Mouse (Mus musculus): ENCODE measurements around the gene Cbx7. TPM values are rescaled to one million over a fixed set of nuclear protein-coding genes. Genes with fewer than 3 reads are reported as not detected.

The Cbx7 gene
- total and polyA plus RNA-seq, 2 experiments: 4.0 to 10.1 TPM

GRCm38 (mm10) chr15:79939020-79939419 lies 31.9 kb downstream of the Cbx7 start:
- no peak overlapping the region for H3K27ac ChIP-seq (replicated peaks; ENCODE audit: insufficient read depth, low read depth, low read length)
- H3K4me3 ChIP-seq (ENCODE audit: insufficient read depth, low read depth, low read length): no peak overlapping the region
- no peaks in the 10 kb centered on the region for H3K79me2 ChIP-seq (ENCODE audit: control insufficient read depth, insufficient read depth, low read length)
- no peak overlapping the region for H3K9ac ChIP-seq (ENCODE audit: low read depth, low read length)
- H3K27me3 ChIP-seq (ENCODE audit: control insufficient read depth, insufficient read depth, low read length): no peaks in the 10 kb centered on the region
- TF ChIP-seq POLR2A (IDR thresholded peaks at IDR 0.05; ENCODE audit: extremely low read depth, insufficient read depth, low read length) (no peak), CTCF (IDR thresholded peaks at IDR 0.05; ENCODE audit: low read depth, low read length) (no peak)
- no peak for DNase-seq (ENCODE audit: extremely low read depth, low read depth, low spot score)
- no peaks in the 10 kb centered on the region for H3K4me1 ChIP-seq (ENCODE audit: control insufficient read depth, insufficient read depth, low read length)
- no peaks in the 10 kb centered on the region for H3K36me3 ChIP-seq (ENCODE audit: control insufficient read depth, insufficient read depth, low read length)
- 81% methylated on average over 12 of the region's 12 CpGs for WGBS

GRCm38 (mm10) chr15:79936374-79936751 lies 34.6 kb downstream of the Cbx7 start:
- no peaks in the 10 kb centered on the region for H3K79me2 ChIP-seq (ENCODE audit: control insufficient read depth, insufficient read depth, low read length)
- H3K27me3 ChIP-seq (ENCODE audit: control insufficient read depth, insufficient read depth, low read length): peaks cover 4% of the 10 kb centered on the region; the same call in 1 of the 2 replicates
- no peaks in the 10 kb centered on the region for H3K4me1 ChIP-seq (ENCODE audit: control insufficient read depth, insufficient read depth, low read length)
- no peak overlapping the region for H3K9ac ChIP-seq (ENCODE audit: low read depth, low read length)
- DNase-seq (ENCODE audit: extremely low read depth, low read depth, low spot score): no peak
- TF ChIP-seq CTCF (IDR thresholded peaks at IDR 0.05; ENCODE audit: low read depth, low read length) (no peak), POLR2A (IDR thresholded peaks at IDR 0.05; ENCODE audit: extremely low read depth, insufficient read depth, low read length) (no peak)
- 74% methylated on average over 7 of the region's 7 CpGs for WGBS
- no peak overlapping the region for H3K27ac ChIP-seq (replicated peaks; ENCODE audit: insufficient read depth, low read depth, low read length)
- no peak overlapping the region for H3K4me3 ChIP-seq (ENCODE audit: insufficient read depth, low read depth, low read length)
- no peaks in the 10 kb centered on the region for H3K36me3 ChIP-seq (ENCODE audit: control insufficient read depth, insufficient read depth, low read length)

GRCm38 (mm10) chr15:79935654-79936373 lies 35.1 kb downstream of the Cbx7 start:
- Histone ChIP-seq H3K4me3 (ENCODE audit: insufficient read depth, low read depth, low read length) (no peak overlapping the region), H3K79me2 (ENCODE audit: control insufficient read depth, insufficient read depth, low read length) (no peaks in the 10 kb centered on the region), H3K27me3 (ENCODE audit: control insufficient read depth, insufficient read depth, low read length) (peaks cover 4% of the 10 kb centered on the region; the same call in 1 of the 2 replicates), H3K36me3 (ENCODE audit: control insufficient read depth, insufficient read depth, low read length) (no peaks in the 10 kb centered on the region), H3K4me1 (ENCODE audit: control insufficient read depth, insufficient read depth, low read length) (no peaks in the 10 kb centered on the region), H3K27ac (replicated peaks; ENCODE audit: insufficient read depth, low read depth, low read length) (no peak overlapping the region), H3K9ac (ENCODE audit: low read depth, low read length) (no peak overlapping the region)
- no peak for DNase-seq (ENCODE audit: extremely low read depth, low read depth, low spot score)
- TF ChIP-seq POLR2A (IDR thresholded peaks at IDR 0.05; ENCODE audit: extremely low read depth, insufficient read depth, low read length) (no peak), CTCF (IDR thresholded peaks at IDR 0.05; ENCODE audit: low read depth, low read length) (no peak)
- WGBS: 49% methylated on average over 9 of the region's 9 CpGs

GRCm38 (mm10) chr15:79934776-79935175 lies 36.1 kb downstream of the Cbx7 start:
- Histone ChIP-seq H3K36me3 (ENCODE audit: control insufficient read depth, insufficient read depth, low read length) (no peaks in the 10 kb centered on the region), H3K4me1 (ENCODE audit: control insufficient read depth, insufficient read depth, low read length) (no peaks in the 10 kb centered on the region), H3K4me3 (ENCODE audit: insufficient read depth, low read depth, low read length) (no peak overlapping the region), H3K9ac (ENCODE audit: low read depth, low read length) (no peak overlapping the region), H3K79me2 (ENCODE audit: control insufficient read depth, insufficient read depth, low read length) (no peaks in the 10 kb centered on the region), H3K27me3 (ENCODE audit: control insufficient read depth, insufficient read depth, low read length) (peaks cover 4% of the 10 kb centered on the region; the same call in 1 of the 2 replicates), H3K27ac (replicated peaks; ENCODE audit: insufficient read depth, low read depth, low read length) (no peak overlapping the region)
- DNase-seq (ENCODE audit: extremely low read depth, low read depth, low spot score): no peak
- WGBS: 16% methylated on average over 9 of the region's 10 CpGs
- TF ChIP-seq CTCF (IDR thresholded peaks at IDR 0.05; ENCODE audit: low read depth, low read length) (no peak), POLR2A (IDR thresholded peaks at IDR 0.05; ENCODE audit: extremely low read depth, insufficient read depth, low read length) (no peak)

GRCm38 (mm10) chr15:79933670-79934514 lies 37.0 kb downstream of the Cbx7 start:
- Histone ChIP-seq H3K79me2 (ENCODE audit: control insufficient read depth, insufficient read depth, low read length) (no peaks in the 10 kb centered on the region), H3K36me3 (ENCODE audit: control insufficient read depth, insufficient read depth, low read length) (no peaks in the 10 kb centered on the region), H3K9ac (ENCODE audit: low read depth, low read length) (no peak overlapping the region), H3K27me3 (ENCODE audit: control insufficient read depth, insufficient read depth, low read length) (peaks cover 4% of the 10 kb centered on the region; the same call in 1 of the 2 replicates), H3K27ac (replicated peaks; ENCODE audit: insufficient read depth, low read depth, low read length) (no peak overlapping the region), H3K4me3 (ENCODE audit: insufficient read depth, low read depth, low read length) (no peak overlapping the region), H3K4me1 (ENCODE audit: control insufficient read depth, insufficient read depth, low read length) (no peaks in the 10 kb centered on the region)
- DNase-seq (ENCODE audit: extremely low read depth, low read depth, low spot score): no peak
- WGBS: 9% methylated on average over 22 of the region's 22 CpGs
- TF ChIP-seq POLR2A (IDR thresholded peaks at IDR 0.05; ENCODE audit: extremely low read depth, insufficient read depth, low read length) (no peak), CTCF (IDR thresholded peaks at IDR 0.05; ENCODE audit: low read depth, low read length) (no peak)
